Mouse (Mus musculus) midbrain, embryonic 11.5 days (tissue): ENCODE measurements at regions not wholly inside any gene's neighbourhood (a gene's known extent, or its start where the extent isn't known, plus 50 kb on each side); places are given as distances from the start of the nearest gene placed in this dataset.

ENCODE experiments used
- ATAC-seq: fragments of 200-750 bp; cut with Nextera tagmentation; 2 replicates; pipeline ENCODE4 v1.8.0; 2017; ENCODE audit warnings: moderate TSS enrichment, moderate library complexity; ENCODE audit not compliant: low FRiP score
- DNase-seq: peaks from one replicate; pipeline ENCODE4 v3.0.0; 2015; ENCODE audit warnings: low spot score; ENCODE audit errors: missing footprints
- H3K27ac ChIP-seq: fragments of 300-500 bp; sonication (generic); 2 replicates; pipeline ENCODE4 v1.5.1; 2014; ENCODE audit warnings: low read depth, low read length
- H3K27me3 ChIP-seq: fragments of 300-500 bp; sonication (generic); 2 replicates; pipeline ENCODE4 v1.6.1; 2014; ENCODE audit warnings: mild to moderate bottlenecking, low read length, moderate library complexity, mixed read lengths; ENCODE audit not compliant: control insufficient read depth, insufficient read depth
- H3K36me3 ChIP-seq: fragments of 300-500 bp; sonication (generic); 2 replicates; pipeline ENCODE4 v1.6.1; 2014; ENCODE audit warnings: mild to moderate bottlenecking, low read length, moderate library complexity, mixed read lengths; ENCODE audit not compliant: control insufficient read depth, insufficient read depth
- H3K4me1 ChIP-seq: fragments of 300-500 bp; sonication (generic); 2 replicates; pipeline ENCODE4 v1.6.1; 2014; ENCODE audit warnings: low read length; ENCODE audit not compliant: control insufficient read depth, insufficient read depth
- H3K4me2 ChIP-seq: fragments of 300-500 bp; sonication (generic); 2 replicates; pipeline ENCODE4 v1.6.1; 2014; ENCODE audit warnings: mild to moderate bottlenecking, moderate library complexity
- H3K4me3 ChIP-seq: fragments of 300-500 bp; sonication (generic); 2 replicates; pipeline ENCODE4 v1.5.1; 2014; ENCODE audit warnings: low read depth, low read length
- H3K9ac ChIP-seq: fragments of 300-500 bp; sonication (generic); 2 replicates; pipeline ENCODE4 v1.6.1; 2014; ENCODE audit warnings: low read length
- H3K9me3 ChIP-seq: fragments of 300-500 bp; sonication (generic); 2 replicates; pipeline ENCODE4 v1.6.1; 2016; ENCODE audit warnings: low read length; ENCODE audit not compliant: control insufficient read depth
- WGBS: fragments of 180-500 bp; shearing (Covaris S2); extraction: QIAGEN DNeasy Blood & Tissue Kit; methylation state at CpG from one replicate; pipeline ENCODE4 v1.1.7; 2014; 5-methylcytosine and 5-hydroxymethylcytosine counted together

GRCm38 (mm10) chr4:70952671-70953070 is 417.9 kb upstream of the Megf9 start:
- Histone ChIP-seq H3K9ac (no peak overlapping the region), H3K4me2 (no peak overlapping the region), H3K36me3 (no peaks in the 10 kb centered on the region), H3K4me1 (no peaks in the 10 kb centered on the region), H3K9me3 (no peaks in the 10 kb centered on the region), H3K4me3 (no peak overlapping the region), H3K27ac (no peak overlapping the region), H3K27me3 (no peaks in the 10 kb centered on the region)
- ATAC-seq (no peak), DNase-seq (no peak)
- WGBS: 78% methylated on average over 2 of the region's 2 CpGs

GRCm38 (mm10) chr4:70940146-70940545 is 405.4 kb upstream of the Megf9 start:
- Histone ChIP-seq H3K4me2 (no peak overlapping the region), H3K9ac (no peak overlapping the region), H3K4me1 (no peaks in the 10 kb centered on the region), H3K27me3 (no peaks in the 10 kb centered on the region), H3K4me3 (no peak overlapping the region), H3K9me3 (no peaks in the 10 kb centered on the region), H3K36me3 (no peaks in the 10 kb centered on the region), H3K27ac (no peak overlapping the region)
- ATAC-seq (no peak), DNase-seq (peak; percentile 76)
- WGBS: 89% methylated on average over 2 of the region's 2 CpGs

- ATAC-seq: no peak
- no peak overlapping the region for H3K27ac ChIP-seq
- no peak overlapping the region for H3K4me2 ChIP-seq
- no peaks in the 10 kb centered on the region for H3K4me1 ChIP-seq
- H3K36me3 ChIP-seq: no peaks in the 10 kb centered on the region
- no peak for DNase-seq
- no peak overlapping the region for H3K9ac ChIP-seq
- no peaks in the 10 kb centered on the region for H3K9me3 ChIP-seq
- no peak overlapping the region for H3K4me3 ChIP-seq
- no peaks in the 10 kb centered on the region for H3K27me3 ChIP-seq
Measured at GRCm38 (mm10) chr4:70934140-70934539, 399.3 kb upstream of the Megf9 start.

GRCm38 (mm10) chr4:70921972-70922692 is 387.3 kb upstream of the Megf9 start:
- ATAC-seq: peak; percentile 90
- no peaks in the 10 kb centered on the region for H3K9me3 ChIP-seq
- H3K27ac ChIP-seq: no peak overlapping the region
- no peaks in the 10 kb centered on the region for H3K4me1 ChIP-seq
- no peak overlapping the region for H3K4me2 ChIP-seq
- H3K4me3 ChIP-seq: no peak overlapping the region
- H3K36me3 ChIP-seq: no peaks in the 10 kb centered on the region
- 35% methylated on average over 3 of the region's 3 CpGs for WGBS
- no peaks in the 10 kb centered on the region for H3K27me3 ChIP-seq
- DNase-seq: peak; percentile 81
- no peak overlapping the region for H3K9ac ChIP-seq

- Histone ChIP-seq H3K4me1 (no peaks in the 10 kb centered on the region), H3K27me3 (no peaks in the 10 kb centered on the region), H3K4me2 (no peak overlapping the region), H3K4me3 (no peak overlapping the region), H3K36me3 (no peaks in the 10 kb centered on the region), H3K27ac (no peak overlapping the region), H3K9ac (no peak overlapping the region), H3K9me3 (no peaks in the 10 kb centered on the region)
- no peak for ATAC-seq
- DNase-seq: peak; percentile 62
Measured at GRCm38 (mm10) chr4:70914566-70914965, 379.8 kb upstream of the Megf9 start.

DNA sequence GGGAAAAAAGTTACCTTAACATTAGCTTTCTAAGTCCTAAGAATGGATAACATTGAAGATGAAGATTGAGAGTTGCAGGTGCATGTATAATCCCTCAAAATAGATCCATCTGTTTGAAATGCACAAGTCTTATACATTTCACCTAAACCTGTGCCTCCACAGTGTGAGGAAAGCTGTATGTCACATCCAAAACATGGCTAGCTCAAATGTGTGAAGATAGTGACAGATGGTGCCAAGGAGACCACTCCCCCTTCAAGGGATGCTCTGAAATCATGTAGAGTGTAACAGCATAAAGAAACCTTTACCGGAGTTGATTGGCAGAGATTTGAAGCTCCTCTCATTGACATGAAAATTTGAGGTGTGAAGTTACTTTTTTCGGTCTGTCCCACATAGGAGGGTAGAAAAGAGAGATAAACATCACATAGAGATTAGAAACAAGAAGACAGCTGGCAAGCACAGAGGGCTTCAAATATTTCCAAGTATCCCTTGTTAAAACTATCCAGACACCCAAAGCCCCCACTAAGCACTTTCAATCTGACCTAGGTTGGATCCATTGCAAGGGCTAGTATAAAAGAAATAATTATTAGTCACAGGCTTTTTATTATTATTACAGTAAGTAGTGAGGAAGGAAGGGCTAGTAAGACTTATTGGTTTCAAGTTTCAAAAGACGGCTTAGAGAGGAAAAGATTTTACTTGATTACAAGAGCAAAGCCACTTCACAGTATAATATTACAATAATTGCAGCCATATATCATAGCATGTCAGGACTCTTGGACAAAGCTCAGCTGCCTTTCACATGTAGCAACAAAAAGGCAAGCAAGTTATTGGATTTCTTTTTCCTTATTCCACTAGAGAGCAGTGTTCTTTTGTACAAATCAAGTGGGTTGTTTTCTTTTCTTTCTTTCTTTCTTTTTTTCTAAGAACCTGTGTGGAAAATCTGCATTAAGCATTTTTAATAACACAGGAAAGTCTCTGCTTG is 372.3 kb upstream of the Megf9 start:
- ATAC-seq: no peak
- no peaks in the 10 kb centered on the region for H3K27me3 ChIP-seq
- WGBS: 82% methylated on average over 3 of the region's 3 CpGs
- DNase-seq: peak; percentile 81
- no peaks in the 10 kb centered on the region for H3K4me1 ChIP-seq
- H3K4me2 ChIP-seq: no peak overlapping the region
- no peak overlapping the region for H3K9ac ChIP-seq
- H3K9me3 ChIP-seq: no peaks in the 10 kb centered on the region
- no peak overlapping the region for H3K27ac ChIP-seq
- H3K36me3 ChIP-seq: no peaks in the 10 kb centered on the region
- H3K4me3 ChIP-seq: no peak overlapping the region
